Mouse (Mus musculus) midbrain, embryonic 16.5 days (tissue): ENCODE data around the gene Fam118a. TPM values are rescaled to one million over a fixed set of nuclear protein-coding genes. Genes with fewer than 3 reads are reported as not detected.

ENCODE experiments used
- ATAC-seq: fragments of 200-750 bp; cut with Nextera tagmentation; 2 replicates; pipeline ENCODE4 v1.8.0; 2017; ENCODE audit warnings: moderate TSS enrichment
- H3K27ac ChIP-seq: fragments of 300-500 bp; sonication (generic); 2 replicates; pipeline ENCODE4 v1.5.1; 2014; ENCODE audit warnings: mild to moderate bottlenecking, low read length, mixed read lengths
- H3K27me3 ChIP-seq: fragments of 300-500 bp; sonication (generic); 2 replicates; pipeline ENCODE4 v1.6.1; 2014; ENCODE audit warnings: low read depth, low read length, mixed read lengths; ENCODE audit not compliant: control insufficient read depth, insufficient read depth
- H3K36me3 ChIP-seq: fragments of 300-500 bp; sonication (generic); 2 replicates; pipeline ENCODE4 v1.6.1; 2014; ENCODE audit warnings: mild to moderate bottlenecking, low read length, moderate library complexity, mixed read lengths; ENCODE audit not compliant: control insufficient read depth, insufficient read depth
- H3K4me1 ChIP-seq: fragments of 300-500 bp; sonication (generic); 2 replicates; pipeline ENCODE4 v1.6.1; 2014; ENCODE audit warnings: mild to moderate bottlenecking, low read length, mixed read lengths; ENCODE audit not compliant: control insufficient read depth, insufficient read depth
- H3K4me2 ChIP-seq: fragments of 300-500 bp; sonication (generic); 2 replicates; pipeline ENCODE4 v1.6.1; 2014; ENCODE audit warnings: mild to moderate bottlenecking, low read length, mixed read lengths
- H3K4me3 ChIP-seq: fragments of 300-500 bp; sonication (generic); 2 replicates; pipeline ENCODE4 v1.5.1; 2014; ENCODE audit warnings: low read depth, mild to moderate bottlenecking, low read length, moderate library complexity, mixed read lengths
- H3K9ac ChIP-seq: fragments of 300-500 bp; sonication (generic); 2 replicates; pipeline ENCODE4 v1.6.1; 2014; ENCODE audit warnings: low read depth, low read length, mixed read lengths
- H3K9me3 ChIP-seq: fragments of 300-500 bp; sonication (generic); replicated peaks from 2 replicates; pipeline ENCODE4 v1.6.1; 2014; ENCODE audit warnings: mild to moderate bottlenecking, low read length, mixed read lengths; ENCODE audit not compliant: control insufficient read depth, poor library complexity, severe bottlenecking
- WGBS: fragments of 180-500 bp; shearing (Covaris S2); extraction: QIAGEN DNeasy Blood & Tissue Kit; methylation state at CpG from one replicate; pipeline ENCODE4 v1.1.7; 2014; 5-methylcytosine and 5-hydroxymethylcytosine counted together
- polyA plus RNA-seq: library from polyadenylated mRNA; unstranded; fragments of >200 nt; fragmentation: Nextera tagmentation; extraction: Ambion mirVana; gene quantifications from 2 replicates; pipeline ENCODE4 v1.2.1, GENCODE M21; 2015

Fam118a gene
- polyA plus RNA-seq, 1 experiment from 2014 or later: 34.7 TPM

DNA sequence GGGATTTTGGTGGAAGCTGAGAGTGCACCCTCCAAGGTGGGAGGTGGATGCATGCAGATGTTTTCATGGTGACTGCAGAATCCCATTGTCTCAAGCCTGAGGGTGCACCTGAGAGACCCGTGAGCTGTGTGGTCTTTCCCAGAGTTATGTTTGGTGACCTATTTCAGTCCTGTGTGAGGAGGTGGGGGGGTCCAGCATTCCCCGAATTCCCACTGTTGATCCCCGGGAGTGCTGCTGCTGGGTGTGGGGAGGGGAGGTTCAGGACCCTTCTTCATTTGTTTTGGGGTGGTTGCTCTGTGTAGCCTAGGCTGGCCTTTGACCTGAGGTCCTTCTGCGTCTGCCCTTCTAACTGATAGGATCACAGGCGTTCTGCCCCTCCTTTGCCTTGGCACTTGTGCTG is 15.0 kb downstream of the Fam118a start:
- Histone ChIP-seq H3K27ac (peak overlapping the region; percentile 80), H3K4me1 (peaks cover 26% of the 10 kb centered on the region), H3K4me3 (no peak overlapping the region), H3K9ac (no peak overlapping the region), H3K4me2 (no peak overlapping the region), H3K36me3 (peaks cover 12% of the 10 kb centered on the region), H3K9me3 (no peaks in the 10 kb centered on the region), H3K27me3 (no peaks in the 10 kb centered on the region)
- 76% methylated on average over 5 of the region's 5 CpGs for WGBS
- no peak for ATAC-seq

- H3K36me3 ChIP-seq: peaks cover 20% of the 10 kb centered on the region
- WGBS: 92% methylated on average over 14 of the region's 14 CpGs
- H3K9ac ChIP-seq: no peak overlapping the region
Observed at GRCm38 (mm10) chr15:85046230-85046950, 17.6 kb downstream of the Fam118a start.

DNA sequence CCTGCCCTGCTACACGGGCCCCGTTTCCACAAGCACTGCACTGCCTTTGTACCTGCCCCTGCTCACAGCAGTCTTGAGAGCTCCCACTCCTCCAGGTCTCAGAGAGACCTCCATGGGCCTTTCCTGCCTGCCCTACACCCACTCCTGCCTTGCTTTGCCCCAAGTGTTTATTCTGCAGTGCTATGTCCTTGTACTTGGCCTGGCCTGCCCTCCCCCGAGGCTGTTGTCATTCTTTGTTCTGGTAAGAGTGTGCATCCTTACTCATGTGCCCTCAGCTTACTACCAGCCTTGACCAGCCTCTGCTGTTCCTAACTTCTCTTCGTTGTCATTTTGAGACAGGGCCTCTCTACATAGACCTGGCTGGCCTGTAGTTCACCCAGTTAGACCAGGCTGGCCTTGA is 19.1 kb downstream of the Fam118a start:
- WGBS: 99% methylated on average over 4 of the region's 4 CpGs
- Histone ChIP-seq H3K27me3 (no peaks in the 10 kb centered on the region), H3K27ac (no peak overlapping the region), H3K9me3 (no peaks in the 10 kb centered on the region), H3K36me3 (peaks cover 26% of the 10 kb centered on the region), H3K9ac (no peak overlapping the region), H3K4me1 (peaks cover 9% of the 10 kb centered on the region), H3K4me3 (no peak overlapping the region), H3K4me2 (no peak overlapping the region)
- ATAC-seq: no peak

More at GRCm38 (mm10) chr15:85046230-85046950, 17.6 kb downstream of the Fam118a start:
- ATAC-seq: no peak
- Histone ChIP-seq H3K27ac (no peak overlapping the region), H3K27me3 (no peaks in the 10 kb centered on the region), H3K4me3 (no peak overlapping the region), H3K4me2 (no peak overlapping the region), H3K9me3 (no peaks in the 10 kb centered on the region), H3K4me1 (peaks cover 23% of the 10 kb centered on the region)

- H3K27ac ChIP-seq: no peak overlapping the region
- peaks cover 28% of the 10 kb centered on the region for H3K36me3 ChIP-seq
- H3K9me3 ChIP-seq: no peaks in the 10 kb centered on the region
- no peak for ATAC-seq
- H3K4me1 ChIP-seq: no peaks in the 10 kb centered on the region
- no peak overlapping the region for H3K9ac ChIP-seq
- WGBS: 91% methylated on average over 1 of the region's 1 CpGs
- no peak overlapping the region for H3K4me3 ChIP-seq
- H3K27me3 ChIP-seq: no peaks in the 10 kb centered on the region
- H3K4me2 ChIP-seq: no peak overlapping the region
Observed at GRCm38 (mm10) chr15:85049758-85050157, 21.0 kb downstream of the Fam118a start.

- Histone ChIP-seq H3K4me3 (no peak overlapping the region), H3K9ac (no peak overlapping the region), H3K27ac (no peak overlapping the region), H3K36me3 (peaks cover 23% of the 10 kb centered on the region), H3K27me3 (no peaks in the 10 kb centered on the region), H3K4me1 (no peaks in the 10 kb centered on the region), H3K4me2 (no peak overlapping the region), H3K9me3 (no peaks in the 10 kb centered on the region)
- 96% methylated on average over 3 of the region's 3 CpGs for WGBS
- ATAC-seq: no peak
Observed at GRCm38 (mm10) chr15:85054098-85054497, 25.4 kb downstream of the Fam118a start.

GRCm38 (mm10) chr15:85055186-85055585 is 26.4 kb downstream of the Fam118a start:
- Histone ChIP-seq H3K9me3 (no peaks in the 10 kb centered on the region), H3K4me2 (no peak overlapping the region), H3K36me3 (peaks cover 26% of the 10 kb centered on the region), H3K9ac (no peak overlapping the region), H3K27ac (no peak overlapping the region), H3K27me3 (no peaks in the 10 kb centered on the region), H3K4me3 (no peak overlapping the region), H3K4me1 (no peaks in the 10 kb centered on the region)
- no peak for ATAC-seq
- 74% methylated on average over 4 of the region's 4 CpGs for WGBS

- Histone ChIP-seq H3K36me3 (peaks cover 17% of the 10 kb centered on the region; the same call in 1 of the 2 replicates), H3K4me3 (no peak overlapping the region), H3K27me3 (no peaks in the 10 kb centered on the region), H3K9ac (no peak overlapping the region), H3K4me1 (no peaks in the 10 kb centered on the region), H3K4me2 (no peak overlapping the region), H3K9me3 (no peaks in the 10 kb centered on the region), H3K27ac (no peak overlapping the region)
- 94% methylated on average over 2 of the region's 2 CpGs for WGBS
- no peak for ATAC-seq
Observed at GRCm38 (mm10) chr15:85063421-85063820, 34.7 kb downstream of the Fam118a start.

GRCm38 (mm10) chr15:85070561-85070960 is 41.8 kb downstream of the Fam118a start:
- 35% methylated on average over 2 of the region's 2 CpGs for WGBS
- Histone ChIP-seq H3K9me3 (no peaks in the 10 kb centered on the region), H3K36me3 (0 out of 2 replicates have a peak, but pooled peaks cover 3% of the 10 kb centered on the region), H3K4me2 (no peak overlapping the region), H3K9ac (no peak overlapping the region), H3K27me3 (no peaks in the 10 kb centered on the region), H3K4me1 (no peaks in the 10 kb centered on the region), H3K4me3 (no peak overlapping the region), H3K27ac (no peak overlapping the region)
- no peak for ATAC-seq

- no peak for ATAC-seq
- WGBS: 92% methylated on average over 2 of the region's 2 CpGs
Observed at GRCm38 (mm10) chr15:85072651-85073050, 43.9 kb downstream of the Fam118a start.

More at GRCm38 (mm10) chr15:85072651-85073050, 43.9 kb downstream of the Fam118a start:
- no peaks in the 10 kb centered on the region for H3K4me1 ChIP-seq
- no peak overlapping the region for H3K27ac ChIP-seq
- no peaks in the 10 kb centered on the region for H3K36me3 ChIP-seq
- no peak overlapping the region for H3K4me3 ChIP-seq
- no peak overlapping the region for H3K9ac ChIP-seq
- H3K4me2 ChIP-seq: no peak overlapping the region
- no peaks in the 10 kb centered on the region for H3K27me3 ChIP-seq
- H3K9me3 ChIP-seq: no peaks in the 10 kb centered on the region
